Mouse (Mus musculus) C2C12 (cell line): ENCODE measurements at regions not wholly inside any gene's neighbourhood (a gene's known extent, or its start where the extent isn't known, plus 50 kb on each side); places are given as distances from the start of the nearest gene placed in this dataset.

Source experiments
- H3K27me3 ChIP-seq: one replicate; pipeline ENCODE4 v1.6.1; 2011; ENCODE audit not compliant: control insufficient read depth, insufficient read depth, insufficient read length
- H3K36me3 ChIP-seq: one replicate; pipeline ENCODE4 v1.6.1; 2011; ENCODE audit not compliant: control insufficient read depth, insufficient read depth
- H3K4me3 ChIP-seq: one replicate; pipeline ENCODE4 v1.5.1; 2011; ENCODE audit warnings: mild to moderate bottlenecking, control low read depth; ENCODE audit not compliant: poor library complexity, insufficient read depth, severe bottlenecking
- H3K79me2 ChIP-seq: one replicate; pipeline ENCODE4 v1.6.1; 2011; ENCODE audit not compliant: control insufficient read depth, insufficient read depth
- H3K79me3 ChIP-seq: one replicate; pipeline ENCODE4 v1.6.1; 2011; ENCODE audit warnings: low read depth, control low read depth
- H3ac ChIP-seq: one replicate; pipeline ENCODE3; 2011; ENCODE audit warnings: low read depth; ENCODE audit not compliant: control insufficient read depth, insufficient read length
- CEBPB ChIP-seq: IDR thresholded peaks from one replicate; pipeline ENCODE4 v1.6.1; 2011; ENCODE audit warnings: low read depth, mild to moderate bottlenecking, control low read depth, moderate library complexity
- CTCF ChIP-seq: IDR thresholded peaks from one replicate; pipeline ENCODE4 v1.5.1; 2011; ENCODE audit not compliant: control insufficient read depth, insufficient read depth, insufficient read length
- FOSL1 ChIP-seq: IDR thresholded peaks from one replicate; pipeline ENCODE4 v1.8.0; 2011; ENCODE audit warnings: mild to moderate bottlenecking, low read length; ENCODE audit not compliant: poor library complexity, insufficient read depth, severe bottlenecking
- MAX ChIP-seq: IDR thresholded peaks from one replicate; pipeline ENCODE4 v1.6.1; 2011; ENCODE audit warnings: mild to moderate bottlenecking, control low read depth
- MYOD1 ChIP-seq: IDR thresholded peaks from one replicate; pipeline ENCODE4 v1.6.1; 2011; ENCODE audit warnings: low read depth; ENCODE audit not compliant: control insufficient read depth, insufficient read length
- MYOG ChIP-seq: IDR thresholded peaks from one replicate; pipeline ENCODE4 v1.6.1; 2011; ENCODE audit not compliant: control insufficient read depth, insufficient read length; ENCODE audit errors: extremely low read depth
- USF1 ChIP-seq: IDR thresholded peaks from one replicate; pipeline ENCODE4 v1.6.1; 2011; ENCODE audit warnings: low read depth, mild to moderate bottlenecking, control low read depth, moderate library complexity

- H3K79me2 ChIP-seq = no peaks in the 10 kb centered on the region
- H3K27me3 ChIP-seq = no peaks in the 10 kb centered on the region
- H3K79me3 ChIP-seq = no peaks in the 10 kb centered on the region
- H3K36me3 ChIP-seq = no peaks in the 10 kb centered on the region
- H3K4me3 ChIP-seq = no peak overlapping the region
- TF ChIP-seq MYOD1 (no peak), USF1 (no peak), CEBPB (no peak), CTCF (no peak), FOSL1 (no peak), MYOG (no peak), MAX (no peak)
- no peak overlapping the region for H3ac ChIP-seq
Observed at GRCm38 (mm10) chr9:32815473-32815872, 179.5 kb downstream of the Ets1 start.

DNA sequence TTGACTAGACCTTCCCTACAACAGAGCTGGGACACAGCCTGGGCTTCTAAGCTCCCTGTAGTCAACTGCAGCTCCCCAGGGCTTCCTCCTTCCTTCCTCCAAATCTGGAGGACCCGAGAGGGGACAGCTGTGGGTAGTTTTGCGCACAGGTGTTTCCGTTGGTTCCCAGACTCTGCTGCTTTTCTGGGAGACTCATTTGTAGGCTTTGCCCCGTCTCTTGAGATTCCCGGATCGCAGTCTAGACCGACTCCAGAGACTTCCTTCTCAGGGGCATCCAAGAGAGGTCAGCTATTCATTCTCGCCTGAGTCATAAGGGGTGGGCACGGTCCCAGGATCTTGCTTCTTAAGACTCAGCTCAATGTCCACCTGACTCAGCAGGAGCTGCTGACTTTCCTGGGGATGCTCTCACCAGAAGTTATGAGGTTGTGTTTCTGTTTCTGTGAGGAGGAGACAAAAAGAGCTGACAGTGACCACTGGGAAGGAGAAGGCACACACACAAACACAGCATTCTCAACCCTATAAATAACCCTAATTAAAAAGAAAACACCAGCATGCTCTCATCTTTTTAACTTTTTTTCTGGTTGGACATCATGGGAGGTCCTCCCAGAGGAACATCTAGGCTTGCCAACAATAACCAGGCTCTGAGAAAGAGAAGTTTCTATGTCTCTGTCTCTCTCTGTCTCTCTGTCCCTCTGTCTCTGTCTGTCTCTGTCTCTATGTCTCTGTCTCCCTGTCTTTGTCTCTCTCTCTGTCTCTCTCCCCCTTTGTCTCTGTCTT is 180.8 kb downstream of the Ets1 start:
- no peaks in the 10 kb centered on the region for H3K79me3 ChIP-seq
- no peak for TF ChIP-seq CEBPB
- no peak for TF ChIP-seq CTCF
- TF ChIP-seq MAX = no peak
- H3K36me3 ChIP-seq = no peaks in the 10 kb centered on the region
- no peak overlapping the region for H3ac ChIP-seq
- H3K79me2 ChIP-seq = no peaks in the 10 kb centered on the region
- H3K4me3 ChIP-seq = no peak overlapping the region
- no peaks in the 10 kb centered on the region for H3K27me3 ChIP-seq

DNA sequence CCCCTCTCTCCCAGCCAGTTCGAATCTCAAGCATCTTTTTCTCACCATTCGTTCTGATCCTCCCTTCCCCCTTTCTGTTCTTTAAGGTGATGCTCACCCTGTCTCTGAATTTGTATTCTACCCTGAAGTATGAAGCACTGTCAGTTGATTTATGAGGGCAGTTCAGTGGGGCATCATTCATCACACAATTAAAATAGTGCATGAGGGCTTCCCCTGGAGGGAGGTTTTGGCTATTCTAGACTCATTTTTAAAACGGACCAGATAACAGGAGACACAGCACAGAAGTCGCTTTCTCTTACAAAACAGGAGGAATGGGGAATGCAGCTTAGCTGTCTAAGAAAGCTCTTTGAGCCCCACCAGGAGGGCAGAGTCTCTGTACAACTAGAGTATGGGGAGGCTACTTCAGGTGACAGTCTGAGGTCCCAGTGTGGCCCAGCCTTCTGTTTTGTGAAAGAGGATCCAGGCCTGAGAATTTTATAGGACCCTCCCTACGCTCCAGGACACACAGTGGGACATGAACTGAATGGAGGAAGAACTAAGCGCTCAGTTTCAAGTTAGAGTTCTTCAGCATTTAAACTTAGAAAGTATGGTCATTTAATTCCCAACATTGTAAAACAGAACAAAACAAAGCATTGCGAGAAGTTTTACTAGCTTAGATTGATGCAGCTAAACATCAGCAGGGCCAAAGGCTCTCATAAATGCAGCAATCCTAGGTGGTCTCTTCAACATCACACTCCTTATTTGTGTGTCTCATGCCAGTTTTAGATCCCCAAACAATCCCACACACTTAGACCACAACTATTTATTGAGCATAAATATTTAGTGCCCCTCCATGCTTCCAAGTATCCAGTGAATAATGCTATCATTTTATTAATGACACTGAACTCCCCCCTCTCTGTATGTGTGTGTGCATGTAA is 181.7 kb downstream of the Ets1 start:
- no peaks in the 10 kb centered on the region for H3K79me3 ChIP-seq
- H3K27me3 ChIP-seq = no peaks in the 10 kb centered on the region
- no peaks in the 10 kb centered on the region for H3K79me2 ChIP-seq
- no peak overlapping the region for H3ac ChIP-seq
- TF ChIP-seq MYOD1 (no peak), MYOG (no peak), FOSL1 (no peak), CTCF (no peak), MAX (no peak), CEBPB (no peak), USF1 (no peak)
- H3K4me3 ChIP-seq = no peak overlapping the region
- H3K36me3 ChIP-seq = no peaks in the 10 kb centered on the region

GRCm38 (mm10) chr9:32823439-32824133 is 187.6 kb downstream of the Ets1 start:
- Histone ChIP-seq H3ac (no peak overlapping the region), H3K4me3 (no peak overlapping the region), H3K79me2 (no peaks in the 10 kb centered on the region), H3K36me3 (no peaks in the 10 kb centered on the region), H3K27me3 (no peaks in the 10 kb centered on the region), H3K79me3 (no peaks in the 10 kb centered on the region)
- TF ChIP-seq CEBPB (no peak), USF1 (no peak), MYOD1 (no peak), MYOG (no peak), FOSL1 (no peak), CTCF (no peak), MAX (no peak)

DNA sequence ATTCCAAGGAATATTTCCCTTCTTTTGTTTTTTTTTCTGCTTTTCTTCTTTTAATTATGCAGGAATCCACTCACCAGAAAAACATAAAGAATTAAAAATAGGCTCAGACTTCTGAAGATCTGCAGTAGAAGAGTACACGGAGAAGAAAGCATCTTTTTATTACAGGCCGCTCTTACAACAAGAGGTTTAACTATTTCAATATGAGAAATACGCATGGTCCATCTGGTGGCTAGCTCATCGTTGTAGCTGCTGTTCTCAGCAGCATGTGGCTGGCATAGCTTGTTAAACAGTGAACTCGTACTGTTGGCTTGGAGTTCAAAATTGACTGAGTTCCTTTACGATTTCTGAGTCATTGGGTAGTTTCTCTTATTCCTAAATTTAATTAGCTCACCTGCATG is 188.1 kb downstream of the Ets1 start:
- H3K4me3 ChIP-seq = no peak overlapping the region
- TF ChIP-seq CTCF (no peak), MYOG (no peak), USF1 (no peak), CEBPB (no peak), FOSL1 (no peak), MYOD1 (no peak), MAX (no peak)
- H3K36me3 ChIP-seq = no peaks in the 10 kb centered on the region
- no peaks in the 10 kb centered on the region for H3K79me2 ChIP-seq
- H3K27me3 ChIP-seq = no peaks in the 10 kb centered on the region
- no peaks in the 10 kb centered on the region for H3K79me3 ChIP-seq
- H3ac ChIP-seq = no peak overlapping the region
